Mouse (Mus musculus): ENCODE measurements around the gene Hnrnpll.

- TF ChIP-seq CTCF (IDR thresholded peaks at IDR 0.05; ENCODE audit: borderline replicate concordance, extremely low read depth, insufficient read depth, insufficient read length) (no peak), POLR2A (IDR thresholded peaks at IDR 0.05; ENCODE audit: borderline replicate concordance, extremely low read depth, insufficient read depth, insufficient read length, poor library complexity, severe bottlenecking) (no peak)
Observed at GRCm38 (mm10) chr17:80041739-80042138, 20.4 kb downstream of the Hnrnpll start.
